Mouse (Mus musculus) E14TG2a.4 (cell line): ENCODE results near the gene Slc25a21.

Source experiments
- H3K27me3 ChIP-seq: 2 replicates; pipeline ENCODE4 v1.6.1; 2014; ENCODE audit warnings: low read length, control low read depth; ENCODE audit not compliant: insufficient read depth
- H3K36me3 ChIP-seq: 2 replicates; pipeline ENCODE4 v1.6.1; 2014; ENCODE audit warnings: low read length, control low read depth; ENCODE audit not compliant: insufficient read depth
- H3K4me1 ChIP-seq: replicated peaks from 2 replicates; pipeline ENCODE4 v1.6.1; 2014; ENCODE audit warnings: low read depth, low read length, control low read depth
- H3K4me3 ChIP-seq: replicated peaks from 2 replicates; pipeline ENCODE4 v1.5.1; 2014; ENCODE audit warnings: mild to moderate bottlenecking, low read length
- H3K9me3 ChIP-seq: 2 replicates; pipeline ENCODE4 v1.6.1; 2014; ENCODE audit warnings: low read length, control low read depth
- CTCF ChIP-seq: conservative IDR thresholded peaks from 2 replicates; pipeline ENCODE4 v1.5.1; 2014; ENCODE audit warnings: low read length
- NANOG ChIP-seq: IDR thresholded peaks from 2 replicates; pipeline ENCODE4 v1.6.1; 2014; ENCODE audit warnings: borderline replicate concordance, low read length, mixed read lengths
- POU5F1 ChIP-seq: IDR thresholded peaks from 2 replicates; pipeline ENCODE4 v1.6.1; 2014; ENCODE audit warnings: low read length, borderline replicate concordance

Gene Slc25a21

GRCm38 (mm10) chr12:56820604-56821003 lies 376.7 kb downstream of the Slc25a21 start:
- Histone ChIP-seq H3K36me3 (no peaks in the 10 kb centered on the region), H3K27me3 (no peaks in the 10 kb centered on the region), H3K4me3 (no peak overlapping the region), H3K4me1 (no peaks in the 10 kb centered on the region), H3K9me3 (no peaks in the 10 kb centered on the region)
- TF ChIP-seq NANOG (no peak), POU5F1 (no peak), CTCF (no peak)

- Histone ChIP-seq H3K36me3 (no peaks in the 10 kb centered on the region), H3K4me3 (no peak overlapping the region), H3K9me3 (no peaks in the 10 kb centered on the region), H3K27me3 (no peaks in the 10 kb centered on the region), H3K4me1 (no peaks in the 10 kb centered on the region)
- TF ChIP-seq CTCF (no peak), POU5F1 (no peak), NANOG (no peak)
These were observed 389.8 kb downstream of the Slc25a21 start for GRCm38 (mm10) chr12:56807483-56807882.

GRCm38 (mm10) chr12:56807078-56807477 lies 390.2 kb downstream of the Slc25a21 start:
- TF ChIP-seq CTCF = no peak
- no peak for TF ChIP-seq POU5F1
- no peak for TF ChIP-seq NANOG
- no peaks in the 10 kb centered on the region for H3K36me3 ChIP-seq
- no peaks in the 10 kb centered on the region for H3K9me3 ChIP-seq
- no peaks in the 10 kb centered on the region for H3K27me3 ChIP-seq
- no peak overlapping the region for H3K4me3 ChIP-seq
- H3K4me1 ChIP-seq = no peaks in the 10 kb centered on the region

- Histone ChIP-seq H3K27me3 (no peaks in the 10 kb centered on the region), H3K36me3 (no peaks in the 10 kb centered on the region), H3K4me3 (no peak overlapping the region), H3K9me3 (no peaks in the 10 kb centered on the region), H3K4me1 (no peaks in the 10 kb centered on the region)
- TF ChIP-seq CTCF = no peak
- TF ChIP-seq NANOG = no peak
- TF ChIP-seq POU5F1 = no peak
These were observed 392.8 kb downstream of the Slc25a21 start for GRCm38 (mm10) chr12:56804487-56804886.

- TF ChIP-seq NANOG = no peak
- no peak for TF ChIP-seq CTCF
- no peak for TF ChIP-seq POU5F1
These were observed 398.4 kb downstream of the Slc25a21 start for GRCm38 (mm10) chr12:56798641-56799415.

GRCm38 (mm10) chr12:56789236-56789635 lies 408.0 kb downstream of the Slc25a21 start:
- TF ChIP-seq CTCF (no peak), POU5F1 (no peak), NANOG (no peak)
- Histone ChIP-seq H3K36me3 (no peaks in the 10 kb centered on the region), H3K4me3 (no peak overlapping the region)

More at GRCm38 (mm10) chr12:56798641-56799415, 398.4 kb downstream of the Slc25a21 start:
- H3K4me1 ChIP-seq = no peaks in the 10 kb centered on the region
- no peaks in the 10 kb centered on the region for H3K36me3 ChIP-seq
- no peaks in the 10 kb centered on the region for H3K27me3 ChIP-seq
- H3K9me3 ChIP-seq = no peaks in the 10 kb centered on the region
- no peak overlapping the region for H3K4me3 ChIP-seq

GRCm38 (mm10) chr12:56785250-56785649 lies 412.0 kb downstream of the Slc25a21 start:
- no peak for TF ChIP-seq POU5F1
- no peak for TF ChIP-seq CTCF
- no peak for TF ChIP-seq NANOG
- no peaks in the 10 kb centered on the region for H3K27me3 ChIP-seq

More at GRCm38 (mm10) chr12:56789236-56789635, 408.0 kb downstream of the Slc25a21 start:
- Histone ChIP-seq H3K4me1 (no peaks in the 10 kb centered on the region), H3K27me3 (peaks cover 9% of the 10 kb centered on the region; the same call in 1 of the 2 replicates), H3K9me3 (no peaks in the 10 kb centered on the region)

GRCm38 (mm10) chr12:56781196-56781595 lies 416.1 kb downstream of the Slc25a21 start:
- Histone ChIP-seq H3K27me3 (no peaks in the 10 kb centered on the region), H3K4me3 (no peak overlapping the region), H3K9me3 (no peaks in the 10 kb centered on the region), H3K36me3 (no peaks in the 10 kb centered on the region), H3K4me1 (no peaks in the 10 kb centered on the region)
- TF ChIP-seq NANOG = no peak
- no peak for TF ChIP-seq CTCF
- TF ChIP-seq POU5F1 = no peak

More at GRCm38 (mm10) chr12:56785250-56785649, 412.0 kb downstream of the Slc25a21 start:
- no peaks in the 10 kb centered on the region for H3K36me3 ChIP-seq
- no peaks in the 10 kb centered on the region for H3K9me3 ChIP-seq
- no peak overlapping the region for H3K4me3 ChIP-seq
- H3K4me1 ChIP-seq = no peaks in the 10 kb centered on the region

- Histone ChIP-seq H3K9me3 (no peaks in the 10 kb centered on the region), H3K4me3 (no peak overlapping the region), H3K36me3 (no peaks in the 10 kb centered on the region), H3K4me1 (no peaks in the 10 kb centered on the region), H3K27me3 (no peaks in the 10 kb centered on the region)
- no peak for TF ChIP-seq POU5F1
These were observed 417.7 kb downstream of the Slc25a21 start for GRCm38 (mm10) chr12:56779621-56780020.
